Mouse (Mus musculus) intestine, embryonic 14.5 days (tissue): ENCODE measurements around the gene Mvp. TPM values are rescaled to one million over a fixed set of nuclear protein-coding genes. Genes with fewer than 3 reads are reported as not detected.
A peak's percentile ranks its signal among the peaks of the same experiment; 100 is the strongest.

Experiments
- ATAC-seq: fragments of 200-750 bp; cut with Nextera tagmentation; replicated peaks from 2 replicates; pipeline ENCODE4 v1.8.0; 2017; ENCODE audit warnings: low read depth, moderate number of reproducible peaks, moderate TSS enrichment, moderate library complexity; ENCODE audit not compliant: low FRiP score, low TSS enrichment
- DNase-seq: peaks from one replicate; pipeline ENCODE4 v3.0.0-alpha.2; 2018; ENCODE audit warnings: low spot score
- H3K27ac ChIP-seq: fragments of 300-500 bp; sonication (generic); 2 replicates; pipeline ENCODE4 v1.5.1; 2014; ENCODE audit warnings: low read depth, mild to moderate bottlenecking, control low read depth
- H3K27me3 ChIP-seq: fragments of 300-500 bp; sonication (generic); replicated peaks from 2 replicates; pipeline ENCODE4 v1.6.1; 2014; ENCODE audit warnings: low read length, control low read depth; ENCODE audit not compliant: control insufficient read depth, insufficient read depth
- H3K36me3 ChIP-seq: fragments of 300-500 bp; sonication (generic); 2 replicates; pipeline ENCODE4 v1.6.1; 2014; ENCODE audit warnings: low read length, control low read depth; ENCODE audit not compliant: control insufficient read depth, insufficient read depth
- H3K4me1 ChIP-seq: fragments of 300-500 bp; sonication (generic); replicated peaks from 2 replicates; pipeline ENCODE4 v1.6.1; 2014; ENCODE audit warnings: low read length, control low read depth, mixed read lengths; ENCODE audit not compliant: control insufficient read depth, insufficient read depth
- H3K4me2 ChIP-seq: fragments of 300-500 bp; sonication (generic); 2 replicates; pipeline ENCODE4 v1.6.1; 2014; ENCODE audit warnings: low read length
- H3K4me3 ChIP-seq: fragments of 300-500 bp; sonication (generic); 2 replicates; pipeline ENCODE4 v1.5.1; 2014; ENCODE audit warnings: low read depth, low read length, control low read depth, mixed read lengths
- H3K9ac ChIP-seq: fragments of 300-500 bp; sonication (generic); 2 replicates; pipeline ENCODE4 v1.6.1; 2014; ENCODE audit warnings: mild to moderate bottlenecking, low read length
- H3K9me3 ChIP-seq: fragments of 300-500 bp; sonication (generic); 2 replicates; pipeline ENCODE4 v1.6.1; 2016; ENCODE audit warnings: low read length, control low read depth; ENCODE audit not compliant: control insufficient read depth
- WGBS: fragments of 180-500 bp; shearing (Covaris S2); extraction: QIAGEN DNeasy Blood & Tissue Kit; methylation state at CpG from one replicate; pipeline ENCODE4 v1.1.7; 2014; 5-methylcytosine and 5-hydroxymethylcytosine counted together
- polyA plus RNA-seq: library from polyadenylated mRNA; unstranded; fragments of >200 nt; fragmentation: Nextera tagmentation; extraction: Ambion mirVana; gene quantifications from 2 replicates; pipeline ENCODE4 v1.2.1, GENCODE M21; 2014

Mvp gene
- polyA plus RNA-seq, 1 experiment from 2014 or later, result 29.6 TPM

- Histone ChIP-seq H3K9me3 (no peaks in the 10 kb centered on the region), H3K27me3 (no peaks in the 10 kb centered on the region), H3K9ac (no peak overlapping the region), H3K27ac (peak overlapping the region; percentile 79), H3K4me2 (no peak overlapping the region), H3K4me3 (no peak overlapping the region), H3K36me3 (peaks cover 15% of the 10 kb centered on the region), H3K4me1 (peaks cover 22% of the 10 kb centered on the region)
- ATAC-seq, result 0 out of 2 replicates have a peak, but pooled peaks have one; percentile 3
- WGBS, result 83% methylated on average over 17 of the region's 17 CpGs
- no peak for DNase-seq
Observed at GRCm38 (mm10) chr7:127009307-127010085, 4.9 kb downstream of the Mvp start.

GRCm38 (mm10) chr7:127008239-127009019, 6.0 kb downstream of the Mvp start:
- 45% methylated on average over 9 of the region's 9 CpGs for WGBS
- DNase-seq (peak; percentile 79), ATAC-seq (peak; percentile 85)
- H3K4me2 ChIP-seq, result 0 out of 2 replicates have a peak overlapping the region, but pooled peaks have one; percentile 0
- no peak overlapping the region for H3K4me3 ChIP-seq
- no peaks in the 10 kb centered on the region for H3K9me3 ChIP-seq
- H3K36me3 ChIP-seq, result peaks cover 10% of the 10 kb centered on the region
- peak overlapping the region; percentile 79 for H3K27ac ChIP-seq
- H3K9ac ChIP-seq, result no peak overlapping the region
- peaks cover 18% of the 10 kb centered on the region for H3K4me1 ChIP-seq
- no peaks in the 10 kb centered on the region for H3K27me3 ChIP-seq

- Histone ChIP-seq H3K9ac (no peak overlapping the region), H3K27ac (no peak overlapping the region), H3K4me1 (peaks cover 18% of the 10 kb centered on the region), H3K4me3 (no peak overlapping the region), H3K4me2 (no peak overlapping the region), H3K9me3 (no peaks in the 10 kb centered on the region), H3K27me3 (no peaks in the 10 kb centered on the region), H3K36me3 (0 out of 2 replicates have a peak, but pooled peaks cover under 1% of the 10 kb centered on the region)
- ATAC-seq (no peak), DNase-seq (no peak)
- 83% methylated on average over 6 of the region's 6 CpGs for whole genome bisulfite sequencing
Observed at GRCm38 (mm10) chr7:127007313-127008024, 7.0 kb downstream of the Mvp start.

GRCm38 (mm10) chr7:127004122-127004875, 10.1 kb downstream of the Mvp start:
- H3K36me3 ChIP-seq, result no peaks in the 10 kb centered on the region

GRCm38 (mm10) chr7:127003620-127004019, 10.8 kb downstream of the Mvp start:
- ATAC-seq (peak; percentile 73), DNase-seq (peak; percentile 67)
- Histone ChIP-seq H3K36me3 (no peaks in the 10 kb centered on the region), H3K27ac (no peak overlapping the region), H3K4me1 (peaks cover 9% of the 10 kb centered on the region; the same call in 1 of the 2 replicates), H3K9me3 (no peaks in the 10 kb centered on the region), H3K4me3 (no peak overlapping the region), H3K27me3 (no peaks in the 10 kb centered on the region), H3K9ac (no peak overlapping the region), H3K4me2 (no peak overlapping the region)
- 78% methylated on average over 5 of the region's 5 CpGs for WGBS

More at GRCm38 (mm10) chr7:127004122-127004875, 10.1 kb downstream of the Mvp start:
- Histone ChIP-seq H3K9ac (no peak overlapping the region), H3K4me2 (no peak overlapping the region), H3K9me3 (no peaks in the 10 kb centered on the region), H3K4me1 (peaks cover 15% of the 10 kb centered on the region), H3K4me3 (no peak overlapping the region), H3K27ac (no peak overlapping the region), H3K27me3 (no peaks in the 10 kb centered on the region)
- 83% methylated on average over 4 of the region's 4 CpGs for WGBS
- DNase-seq (no peak), ATAC-seq (no peak)

- Histone ChIP-seq H3K4me2 (no peak overlapping the region), H3K9me3 (0 out of 2 replicates have a peak, but pooled peaks cover 5% of the 10 kb centered on the region), H3K9ac (no peak overlapping the region), H3K4me1 (no peaks in the 10 kb centered on the region), H3K36me3 (no peaks in the 10 kb centered on the region), H3K27me3 (no peaks in the 10 kb centered on the region), H3K4me3 (no peak overlapping the region), H3K27ac (no peak overlapping the region)
- DNase-seq (no peak), ATAC-seq (no peak)
- WGBS, result 77% methylated on average over 10 of the region's 10 CpGs
Observed at GRCm38 (mm10) chr7:126999568-126999967, 14.9 kb downstream of the Mvp start.

- Histone ChIP-seq H3K9ac (no peak overlapping the region), H3K4me3 (no peak overlapping the region), H3K4me1 (no peaks in the 10 kb centered on the region), H3K36me3 (no peaks in the 10 kb centered on the region), H3K4me2 (no peak overlapping the region), H3K9me3 (0 out of 2 replicates have a peak, but pooled peaks cover 5% of the 10 kb centered on the region), H3K27ac (no peak overlapping the region), H3K27me3 (no peaks in the 10 kb centered on the region)
- WGBS, result 86% methylated on average over 4 of the region's 4 CpGs
- ATAC-seq, result no peak
- no peak for DNase-seq
Observed at GRCm38 (mm10) chr7:126996449-126996848, 18.0 kb downstream of the Mvp start.

- H3K27me3 ChIP-seq, result no peaks in the 10 kb centered on the region
- DNase-seq (no peak), ATAC-seq (no peak)
- H3K9me3 ChIP-seq, result no peaks in the 10 kb centered on the region
- 62% methylated on average over 8 of the region's 8 CpGs for WGBS
- H3K27ac ChIP-seq, result no peak overlapping the region
- no peak overlapping the region for H3K4me3 ChIP-seq
- no peak overlapping the region for H3K4me2 ChIP-seq
- no peaks in the 10 kb centered on the region for H3K4me1 ChIP-seq
- H3K36me3 ChIP-seq, result no peaks in the 10 kb centered on the region
- H3K9ac ChIP-seq, result no peak overlapping the region
Observed at GRCm38 (mm10) chr7:126988816-126989215, 25.6 kb downstream of the Mvp start.
